Mouse (Mus musculus) hindbrain, embryonic 14.5 days (tissue): ENCODE measurements around the gene Dact2. TPM values are rescaled to one million over a fixed set of nuclear protein-coding genes. Genes with fewer than 3 reads are reported as not detected.

Experiments
- ATAC-seq: fragments of 200-750 bp; cut with Nextera tagmentation; 2 replicates; pipeline ENCODE4 v1.8.0; 2017; ENCODE audit warnings: moderate number of reproducible peaks, mild to moderate bottlenecking, moderate TSS enrichment, moderate library complexity; ENCODE audit not compliant: low FRiP score
- DNase-seq: peaks from one replicate; pipeline ENCODE4 v3.0.0-alpha.2; 2015; ENCODE audit warnings: low spot score
- H3K27ac ChIP-seq: fragments of 300-500 bp; sonication (generic); 2 replicates; pipeline ENCODE4 v1.5.1; 2014; ENCODE audit warnings: mild to moderate bottlenecking, moderate library complexity
- H3K27me3 ChIP-seq: fragments of 300-500 bp; sonication (generic); 2 replicates; pipeline ENCODE4 v1.6.1; 2014; ENCODE audit warnings: mild to moderate bottlenecking, low read length, mixed read lengths; ENCODE audit not compliant: control insufficient read depth, insufficient read depth
- H3K36me3 ChIP-seq: fragments of 300-500 bp; sonication (generic); replicated peaks from 2 replicates; pipeline ENCODE4 v1.6.1; 2014; ENCODE audit not compliant: control insufficient read depth, insufficient read depth
- H3K4me1 ChIP-seq: fragments of 300-500 bp; sonication (generic); replicated peaks from 2 replicates; pipeline ENCODE4 v1.6.1; 2014; ENCODE audit warnings: antibody characterized with exemption, low read length, mixed read lengths; ENCODE audit not compliant: control insufficient read depth, insufficient read depth
- H3K4me2 ChIP-seq: fragments of 300-500 bp; sonication (generic); replicated peaks from 2 replicates; pipeline ENCODE4 v1.6.1; 2014; ENCODE audit warnings: mild to moderate bottlenecking, moderate library complexity
- H3K4me3 ChIP-seq: fragments of 300-500 bp; sonication (generic); replicated peaks from 2 replicates; pipeline ENCODE4 v1.5.1; 2014; ENCODE audit warnings: mild to moderate bottlenecking, low read length
- H3K9ac ChIP-seq: fragments of 300-500 bp; sonication (generic); 2 replicates; pipeline ENCODE4 v1.6.1; 2014
- H3K9me3 ChIP-seq: fragments of 300-500 bp; sonication (generic); 2 replicates; pipeline ENCODE4 v1.6.1; 2016; ENCODE audit warnings: low read length; ENCODE audit not compliant: control insufficient read depth
- WGBS: fragments of 180-500 bp; shearing (Covaris S2); extraction: QIAGEN DNeasy Blood & Tissue Kit; methylation state at CpG from one replicate; pipeline ENCODE4 v1.1.7; 2014; 5-methylcytosine and 5-hydroxymethylcytosine counted together
- polyA plus RNA-seq: library from polyadenylated mRNA; unstranded; fragments of >200 nt; fragmentation: Nextera tagmentation; extraction: Ambion mirVana; gene quantifications from 2 replicates; pipeline ENCODE4 v1.2.1, GENCODE M21; 2014

Dact2 gene
- polyA plus RNA-seq, 1 experiment from 2014 or later: 3.0 TPM

- Histone ChIP-seq H3K4me2 (no peak overlapping the region), H3K27ac (no peak overlapping the region), H3K9ac (no peak overlapping the region), H3K9me3 (no peaks in the 10 kb centered on the region), H3K27me3 (no peaks in the 10 kb centered on the region), H3K36me3 (no peaks in the 10 kb centered on the region), H3K4me3 (no peak overlapping the region), H3K4me1 (no peaks in the 10 kb centered on the region)
- DNase-seq: no peak
- 61% methylated on average over 3 of the region's 3 CpGs for WGBS
- no peak for ATAC-seq
Observed at GRCm38 (mm10) chr17:14172184-14172583, 31.9 kb downstream of the Dact2 start.

- WGBS: 36% methylated on average over 5 of the region's 5 CpGs
Observed at GRCm38 (mm10) chr17:14170961-14171479, 33.1 kb downstream of the Dact2 start.

DNA sequence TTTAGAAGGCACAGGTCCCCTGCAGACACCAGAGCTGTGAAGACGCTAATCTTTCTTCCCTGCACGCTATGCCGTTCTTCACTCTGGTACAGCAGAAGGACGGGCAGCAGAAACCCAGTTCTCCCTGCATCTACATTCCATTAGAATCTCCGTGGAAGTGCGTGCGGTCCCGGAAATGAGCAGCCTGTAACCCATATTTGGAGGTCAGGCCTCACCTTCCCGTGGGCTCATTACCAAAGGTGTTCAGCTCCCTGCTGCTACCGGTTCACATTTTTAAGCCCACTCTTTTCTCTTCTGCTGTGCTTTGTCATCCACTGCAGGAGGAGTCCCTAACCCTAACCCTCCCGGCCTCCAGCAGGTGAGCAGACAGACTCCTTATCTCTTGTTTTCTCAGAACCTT lies 34.7 kb downstream of the Dact2 start:
- Histone ChIP-seq H3K9me3 (no peaks in the 10 kb centered on the region), H3K4me2 (no peak overlapping the region), H3K9ac (no peak overlapping the region), H3K4me3 (no peak overlapping the region), H3K27ac (no peak overlapping the region), H3K27me3 (no peaks in the 10 kb centered on the region), H3K4me1 (peaks cover 19% of the 10 kb centered on the region), H3K36me3 (no peaks in the 10 kb centered on the region)
- ATAC-seq (no peak), DNase-seq (no peak)
- 78% methylated on average over 11 of the region's 11 CpGs for WGBS

More at GRCm38 (mm10) chr17:14170961-14171479, 33.1 kb downstream of the Dact2 start:
- DNase-seq (no peak), ATAC-seq (no peak)
- H3K27ac ChIP-seq: no peak overlapping the region
- H3K4me2 ChIP-seq: no peak overlapping the region
- H3K36me3 ChIP-seq: no peaks in the 10 kb centered on the region
- no peaks in the 10 kb centered on the region for H3K27me3 ChIP-seq
- H3K4me1 ChIP-seq: peaks cover 5% of the 10 kb centered on the region
- no peak overlapping the region for H3K9ac ChIP-seq
- no peak overlapping the region for H3K4me3 ChIP-seq
- H3K9me3 ChIP-seq: no peaks in the 10 kb centered on the region

GRCm38 (mm10) chr17:14167594-14167993 lies 36.5 kb downstream of the Dact2 start:
- 75% methylated on average over 5 of the region's 5 CpGs for WGBS
- no peak overlapping the region for H3K27ac ChIP-seq
- DNase-seq (no peak), ATAC-seq (no peak)
- no peaks in the 10 kb centered on the region for H3K9me3 ChIP-seq
- H3K9ac ChIP-seq: no peak overlapping the region
- no peaks in the 10 kb centered on the region for H3K36me3 ChIP-seq
- H3K4me3 ChIP-seq: no peak overlapping the region
- no peak overlapping the region for H3K4me2 ChIP-seq
- no peaks in the 10 kb centered on the region for H3K27me3 ChIP-seq
- H3K4me1 ChIP-seq: peaks cover 19% of the 10 kb centered on the region

DNA sequence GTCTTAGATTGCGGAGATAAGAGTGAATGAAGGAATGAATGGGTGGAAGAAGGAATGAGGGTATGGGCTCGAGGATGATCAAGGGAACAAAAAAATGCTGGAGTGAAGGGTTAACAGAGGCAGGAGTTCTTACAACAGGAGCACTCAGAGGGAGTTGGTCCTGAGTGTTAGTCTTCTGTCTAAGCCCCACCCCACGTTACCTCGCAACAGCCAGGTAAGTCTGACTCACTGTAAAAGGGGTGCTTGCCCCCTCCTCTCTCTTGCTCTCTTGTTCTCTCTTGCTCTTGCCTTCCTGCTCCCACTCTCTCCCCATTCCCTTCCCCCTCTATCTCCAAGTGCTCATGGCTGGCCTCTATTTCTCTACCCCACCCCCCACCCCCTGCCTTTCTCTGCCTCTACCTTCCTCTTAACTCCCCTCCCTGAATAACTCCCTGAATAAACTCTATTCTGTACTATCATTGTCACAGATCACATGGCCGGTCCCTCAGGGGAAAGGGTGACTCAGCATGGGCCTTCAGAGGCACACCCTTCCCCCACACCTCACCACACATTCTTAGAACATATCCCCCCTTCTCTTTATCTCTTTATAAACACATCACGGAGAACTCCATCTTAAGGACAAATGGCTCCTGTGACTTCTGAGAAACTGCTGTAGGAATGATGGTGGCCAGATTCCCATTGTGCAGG lies 37.2 kb downstream of the Dact2 start:
- no peak for DNase-seq
- 75% methylated on average over 6 of the region's 6 CpGs for WGBS
- H3K9ac ChIP-seq: no peak overlapping the region
- H3K4me2 ChIP-seq: no peak overlapping the region
- H3K27ac ChIP-seq: no peak overlapping the region
- H3K36me3 ChIP-seq: no peaks in the 10 kb centered on the region
- no peaks in the 10 kb centered on the region for H3K27me3 ChIP-seq
- no peak overlapping the region for H3K4me3 ChIP-seq
- H3K9me3 ChIP-seq: no peaks in the 10 kb centered on the region
- no peak for ATAC-seq
- peaks cover 19% of the 10 kb centered on the region for H3K4me1 ChIP-seq

DNA sequence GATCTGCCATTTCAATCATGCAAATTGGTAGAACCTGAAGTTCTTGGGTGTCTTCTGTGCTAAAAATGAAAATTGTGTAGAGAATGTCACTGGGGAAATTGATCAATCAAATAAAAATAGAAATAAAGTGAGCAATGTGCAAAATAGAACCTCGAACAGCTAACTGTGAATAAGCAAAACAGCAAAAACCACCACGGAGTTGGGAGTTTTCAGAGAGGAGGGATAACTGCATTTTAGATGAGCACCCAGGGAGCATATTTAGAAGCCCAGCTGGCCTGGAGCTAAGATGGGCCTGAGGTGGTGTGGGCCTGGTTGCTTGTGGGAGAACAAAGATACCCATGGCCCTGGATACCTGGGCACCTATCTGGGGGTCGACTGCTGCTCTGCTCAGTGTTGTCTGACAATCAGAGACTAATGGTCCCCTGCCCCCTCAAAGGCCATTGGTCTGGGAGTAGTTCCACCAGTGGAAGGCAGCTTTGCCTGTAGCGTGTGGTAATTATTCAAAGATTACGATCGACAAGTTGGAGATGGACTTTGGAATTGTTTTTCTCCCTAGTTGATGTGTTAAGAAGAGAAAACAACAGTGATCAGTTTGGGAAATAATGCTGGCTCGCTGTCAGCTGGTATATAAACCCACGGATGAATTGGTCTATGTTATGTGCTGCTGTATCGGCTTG lies 38.0 kb downstream of the Dact2 start:
- no peaks in the 10 kb centered on the region for H3K9me3 ChIP-seq
- no peaks in the 10 kb centered on the region for H3K27me3 ChIP-seq
- no peak overlapping the region for H3K9ac ChIP-seq
- peak overlapping the region; percentile 34; the same call in 1 of the 2 replicates for H3K4me2 ChIP-seq
- no peaks in the 10 kb centered on the region for H3K36me3 ChIP-seq
- H3K27ac ChIP-seq: peak overlapping the region; percentile 49
- no peak for ATAC-seq
- 53% methylated on average over 9 of the region's 9 CpGs for WGBS
- H3K4me1 ChIP-seq: peaks cover 19% of the 10 kb centered on the region
- DNase-seq: no peak
- no peak overlapping the region for H3K4me3 ChIP-seq

DNA sequence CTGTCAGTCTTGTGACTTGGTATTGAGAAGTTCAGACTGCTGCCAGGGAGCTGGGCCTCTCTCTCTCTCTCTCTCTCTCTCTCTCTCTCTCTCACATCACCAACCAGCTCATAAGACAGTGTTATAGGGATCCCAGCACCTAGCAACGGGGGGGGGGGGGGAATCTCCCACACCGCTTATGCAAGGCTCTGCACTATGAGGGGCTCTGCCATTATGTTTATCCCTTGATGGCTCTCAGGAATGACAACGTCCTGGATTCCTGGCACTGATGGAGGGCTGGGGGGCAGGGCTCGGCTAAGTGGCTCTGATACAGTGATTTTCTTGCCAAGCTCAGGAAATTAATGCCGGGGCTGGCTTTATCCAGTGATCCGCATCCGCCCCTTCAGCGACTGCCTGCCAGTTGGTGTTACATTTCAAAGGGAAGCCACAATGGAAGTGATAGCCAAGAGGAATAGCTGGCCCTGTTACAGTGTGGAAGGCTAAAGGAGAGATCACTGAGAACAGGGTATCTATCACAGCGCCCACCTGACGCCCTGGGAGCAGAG lies 38.7 kb downstream of the Dact2 start:
- under 1% methylated on average over 10 of the region's 10 CpGs for WGBS
- ATAC-seq: peak; percentile 82
- Histone ChIP-seq H3K4me1 (peaks cover 19% of the 10 kb centered on the region), H3K27ac (peak overlapping the region; percentile 49), H3K9ac (0 out of 2 replicates have a peak overlapping the region, but pooled peaks have one; percentile 20), H3K4me2 (peak overlapping the region; percentile 34), H3K4me3 (no peak overlapping the region), H3K9me3 (no peaks in the 10 kb centered on the region), H3K36me3 (no peaks in the 10 kb centered on the region), H3K27me3 (no peaks in the 10 kb centered on the region)
- DNase-seq: peak; percentile 72

DNA sequence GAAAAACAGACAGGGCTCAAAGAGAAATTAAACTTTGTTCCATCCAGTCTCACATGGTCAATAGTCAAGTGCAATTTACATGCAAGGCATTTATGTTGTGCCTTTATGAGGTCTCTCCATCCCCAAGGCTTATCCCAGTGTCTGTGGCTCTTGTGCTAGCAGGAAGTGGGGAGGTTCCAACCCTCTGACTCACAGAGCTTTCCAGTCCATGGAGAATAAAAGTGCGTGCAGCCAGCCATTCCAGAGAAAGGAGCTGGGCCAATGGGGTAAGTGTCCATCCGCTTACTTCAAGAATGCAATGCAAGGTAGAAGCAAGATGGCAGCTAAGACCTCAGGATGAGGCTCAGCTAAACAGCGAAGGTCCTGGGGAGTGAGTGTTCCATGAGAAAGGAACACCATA lies 43.3 kb downstream of the Dact2 start:
- DNase-seq: no peak
- H3K27ac ChIP-seq: no peak overlapping the region
- H3K4me1 ChIP-seq: peaks cover 23% of the 10 kb centered on the region
- no peak overlapping the region for H3K9ac ChIP-seq
- H3K9me3 ChIP-seq: no peaks in the 10 kb centered on the region
- H3K36me3 ChIP-seq: no peaks in the 10 kb centered on the region
- H3K27me3 ChIP-seq: no peaks in the 10 kb centered on the region
- WGBS: 93% methylated on average over 3 of the region's 3 CpGs
- no peak overlapping the region for H3K4me3 ChIP-seq
- ATAC-seq: no peak
- H3K4me2 ChIP-seq: no peak overlapping the region

DNA sequence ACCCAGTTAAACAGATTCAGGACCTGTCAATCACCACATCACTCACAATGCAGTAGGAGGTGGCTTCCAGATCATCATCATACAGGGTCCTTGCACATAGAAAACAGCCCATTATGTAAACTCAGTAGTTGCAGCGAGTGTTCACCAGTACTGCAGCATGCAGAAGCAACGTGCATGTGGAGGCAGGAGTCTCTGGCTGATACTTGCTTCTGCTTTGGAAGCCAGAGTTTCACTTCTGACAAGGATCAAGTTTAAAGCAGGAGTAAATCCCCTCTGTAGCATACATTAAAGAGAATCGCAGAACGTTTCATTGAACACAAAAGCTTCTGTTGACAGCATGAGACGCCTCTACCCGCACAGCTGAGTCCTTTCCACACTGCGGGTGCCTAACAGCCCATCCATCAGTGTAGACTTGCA lies 46.3 kb downstream of the Dact2 start:
- no peak overlapping the region for H3K4me2 ChIP-seq
- no peaks in the 10 kb centered on the region for H3K9me3 ChIP-seq
- H3K27me3 ChIP-seq: no peaks in the 10 kb centered on the region
- H3K4me1 ChIP-seq: peaks cover 11% of the 10 kb centered on the region; the same call in 1 of the 2 replicates
- H3K36me3 ChIP-seq: no peaks in the 10 kb centered on the region
- H3K27ac ChIP-seq: no peak overlapping the region
- H3K9ac ChIP-seq: no peak overlapping the region
- H3K4me3 ChIP-seq: no peak overlapping the region
- DNase-seq (no peak), ATAC-seq (no peak)
- WGBS: 8% methylated on average over 7 of the region's 7 CpGs
